Mouse (Mus musculus): ENCODE results near the gene Tead3.
"Not testable (repeated sequence)": the region's sequence is repeated elsewhere in the genome, so short reads cannot be mapped to it uniquely, and the experiment has no call there.

The Tead3 gene

GRCm38 (mm10) chr17:28330590-28330989, 20.0 kb downstream of the Tead3 start:
- not testable (repeated sequence) for DNase-seq (ENCODE audit: low spot score in 2 of 2)

GRCm38 (mm10) chr17:28330232-28330546, 20.4 kb downstream of the Tead3 start:
- no peak for DNase-seq (ENCODE audit: low spot score in 2 of 2)

GRCm38 (mm10) chr17:28329503-28330231, 20.9 kb downstream of the Tead3 start:
- DNase-seq (ENCODE audit: low spot score in 2 of 2): no peak

DNA sequence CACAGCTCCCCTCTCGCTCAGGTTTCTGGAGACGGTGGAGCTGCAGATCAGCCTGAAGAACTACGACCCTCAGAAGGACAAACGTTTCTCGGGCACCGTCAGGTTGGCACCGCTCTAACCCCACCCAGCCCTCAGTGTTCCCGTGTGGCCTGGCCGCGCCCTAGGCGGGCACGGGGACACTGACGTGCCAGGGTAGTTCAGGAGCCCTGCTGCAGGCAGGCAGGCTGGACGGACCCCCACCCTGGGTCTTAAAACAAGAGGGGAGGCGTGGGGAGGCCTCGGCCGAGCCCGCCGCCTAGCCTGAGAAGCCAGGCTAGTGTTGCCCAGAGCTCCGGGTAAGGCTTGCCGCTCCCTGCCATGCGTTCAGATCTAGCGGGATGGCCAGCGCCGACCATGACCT, 21.7 kb downstream of the Tead3 start:
- DNase-seq (ENCODE audit: low spot score in 2 of 2): no peak

DNA sequence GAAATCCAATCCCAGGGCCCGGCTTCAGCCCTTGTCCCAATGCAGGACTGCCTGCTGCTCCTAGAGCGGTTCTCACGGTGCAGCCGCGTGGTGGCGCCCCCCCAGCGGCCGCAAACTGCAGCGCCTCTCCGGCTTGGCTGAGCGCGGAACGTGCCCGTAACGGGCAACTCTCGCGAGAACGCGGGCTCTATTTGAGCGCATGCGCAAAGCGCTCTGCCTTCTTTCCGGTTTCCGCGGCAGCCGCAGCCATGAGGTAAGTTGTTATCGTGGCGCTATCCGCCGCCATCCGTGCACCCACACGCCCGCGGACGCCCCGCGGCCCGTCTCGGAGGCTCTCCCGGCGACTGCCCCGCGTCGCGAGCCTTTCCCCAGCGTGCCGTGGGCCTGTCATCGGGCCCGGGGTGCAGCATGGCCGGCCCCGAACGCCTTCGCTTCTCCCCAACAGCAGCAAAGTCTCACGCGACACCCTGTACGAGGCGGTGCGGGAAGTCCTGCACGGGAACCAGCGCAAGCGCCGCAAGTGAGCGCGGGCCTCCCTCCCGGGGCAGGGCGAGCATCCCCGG, 22.2 kb downstream of the Tead3 start, which contains the start of gene Rpl10a:
Gene Rpl10a (plus strand): TSS at position 106 of the 563 bp plus-strand sequence.
- DNase-seq (ENCODE audit: low spot score in 2 of 2): peak; percentile 98 to 100

DNA sequence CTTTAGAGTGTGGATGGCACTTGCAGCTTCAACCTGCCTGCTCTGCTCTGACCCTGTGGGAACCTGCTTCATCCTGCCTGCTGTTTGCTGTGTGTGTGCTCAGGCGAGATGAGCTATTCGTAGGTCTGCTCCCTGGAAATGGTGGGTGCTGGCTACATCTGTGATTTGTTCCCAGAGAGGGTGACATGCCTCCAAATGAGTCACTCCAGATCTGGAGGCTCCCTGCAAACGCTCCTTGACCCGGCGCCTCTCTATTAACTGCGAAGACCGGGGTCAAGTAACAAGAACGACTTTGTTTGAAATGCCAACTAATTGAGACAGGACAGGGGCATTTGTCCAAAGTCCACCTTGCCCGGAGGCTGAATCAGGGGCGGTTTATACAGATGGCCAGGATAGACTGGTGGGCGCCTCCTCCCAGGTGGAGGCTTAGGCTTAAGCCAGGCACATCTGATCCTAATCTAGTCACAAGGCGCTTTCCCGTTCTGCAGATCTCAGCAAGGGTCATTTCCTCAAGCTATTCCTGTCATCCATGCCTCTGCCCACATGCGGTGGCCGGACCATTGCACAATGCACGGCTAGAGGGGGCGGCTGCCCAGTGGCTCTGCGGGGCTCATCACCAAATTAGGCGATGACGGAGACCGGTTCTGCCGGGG, 22.8 kb downstream of the Tead3 start:
- no peak for DNase-seq (ENCODE audit: low spot score in 2 of 2)

DNA sequence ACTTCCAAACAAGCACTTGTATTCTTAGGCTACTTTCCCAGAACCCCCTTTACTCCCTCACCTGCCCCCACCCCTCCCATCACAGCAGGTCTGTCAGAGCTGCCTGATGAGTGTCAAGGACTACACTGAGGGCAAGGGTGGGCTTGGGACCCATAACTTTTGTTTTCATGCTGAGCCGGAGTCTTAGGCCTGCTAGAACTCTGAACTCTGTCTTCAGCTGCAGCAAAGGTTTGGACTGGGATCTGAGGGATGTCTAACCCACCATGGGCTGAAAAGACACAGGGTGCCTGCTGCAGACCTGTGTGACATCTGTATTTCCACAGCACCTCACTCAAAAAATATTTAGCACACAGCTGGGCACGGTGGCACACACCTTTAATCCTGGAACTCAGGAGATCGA, 23.7 kb downstream of the Tead3 start:
- DNase-seq (ENCODE audit: low spot score in 2 of 2): no peak

- no peak for DNase-seq (ENCODE audit: low spot score in 2 of 2)
Measured at GRCm38 (mm10) chr17:28325751-28326150, 24.9 kb downstream of the Tead3 start.

DNA sequence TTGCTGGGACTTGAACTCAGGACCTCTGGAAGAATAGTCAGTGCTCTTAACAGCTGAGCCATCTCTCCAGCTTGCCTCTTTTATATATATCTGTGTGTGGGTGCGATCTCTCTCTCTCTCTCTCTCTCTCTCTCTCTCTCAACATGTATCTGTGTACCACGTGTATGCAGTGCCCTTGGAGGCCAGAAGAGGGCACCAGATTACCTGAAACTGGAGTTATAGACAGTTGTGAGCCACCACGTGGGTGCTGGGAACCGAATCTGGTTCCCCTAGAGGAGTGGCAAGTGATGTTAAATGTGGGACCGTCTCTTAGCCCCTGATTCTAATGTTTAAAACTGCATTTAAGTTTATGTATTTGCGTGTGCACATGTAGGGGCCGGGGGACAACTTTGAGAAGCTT, 26.2 kb downstream of the Tead3 start:
- DNase-seq (ENCODE audit: low spot score in 2 of 2): not testable (repeated sequence)

- no peak for DNase-seq (ENCODE audit: low spot score in 2 of 2)
Measured at GRCm38 (mm10) chr17:28323786-28324185, 26.8 kb downstream of the Tead3 start.

DNA sequence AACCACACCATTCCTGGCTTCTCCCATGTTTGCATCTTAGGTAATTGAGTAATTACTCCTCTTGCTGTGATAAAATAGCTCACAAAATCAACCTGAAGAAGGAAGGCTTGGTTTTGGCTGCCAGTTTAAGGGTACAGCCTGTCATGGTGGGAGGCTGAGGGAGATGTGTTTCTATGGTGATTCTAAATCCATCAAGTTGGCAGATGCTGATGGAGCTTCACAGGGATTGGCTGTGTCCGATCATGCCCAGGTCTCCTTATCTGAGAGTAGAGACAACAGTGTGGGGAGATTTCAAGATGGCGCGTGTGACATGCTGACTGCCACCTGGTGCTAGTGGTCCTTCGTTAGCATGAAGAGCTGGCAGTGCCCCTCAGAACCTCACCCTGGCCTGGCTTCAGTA, 28.9 kb downstream of the Tead3 start:
- DNase-seq (ENCODE audit: low spot score in 2 of 2): no peak

- no peak for DNase-seq (ENCODE audit: low spot score in 2 of 2)
Measured at GRCm38 (mm10) chr17:28317725-28318124, 32.9 kb downstream of the Tead3 start.

- no peak for DNase-seq (ENCODE audit: low spot score in 2 of 2)
Measured at GRCm38 (mm10) chr17:28317091-28317490, 33.5 kb downstream of the Tead3 start.

- no peak for DNase-seq (ENCODE audit: low spot score in 2 of 2)
Measured at GRCm38 (mm10) chr17:28316476-28316875, 34.1 kb downstream of the Tead3 start.

- DNase-seq (ENCODE audit: low spot score in 2 of 2): no peak
Measured at GRCm38 (mm10) chr17:28315611-28316160, 34.9 kb downstream of the Tead3 start.

DNA sequence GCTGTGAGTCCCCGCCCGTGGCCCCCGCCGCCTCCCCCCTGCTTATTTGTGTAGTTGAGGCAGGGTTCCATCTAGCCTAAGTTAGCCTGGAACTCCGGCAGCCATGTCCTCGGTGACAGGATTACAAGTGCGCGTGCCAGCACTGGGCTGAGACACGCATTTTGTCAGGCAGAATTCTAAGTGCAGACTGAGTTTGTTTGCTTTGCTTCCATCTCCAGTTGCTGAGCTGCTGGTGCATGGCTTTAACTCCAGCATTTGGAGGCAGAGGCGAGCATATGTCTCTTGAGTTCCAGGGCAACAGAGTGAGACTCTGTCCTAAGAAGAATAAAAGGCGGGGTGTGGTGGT, 36.8 kb downstream of the Tead3 start:
- no peak for DNase-seq (ENCODE audit: low spot score in 2 of 2)

DNA sequence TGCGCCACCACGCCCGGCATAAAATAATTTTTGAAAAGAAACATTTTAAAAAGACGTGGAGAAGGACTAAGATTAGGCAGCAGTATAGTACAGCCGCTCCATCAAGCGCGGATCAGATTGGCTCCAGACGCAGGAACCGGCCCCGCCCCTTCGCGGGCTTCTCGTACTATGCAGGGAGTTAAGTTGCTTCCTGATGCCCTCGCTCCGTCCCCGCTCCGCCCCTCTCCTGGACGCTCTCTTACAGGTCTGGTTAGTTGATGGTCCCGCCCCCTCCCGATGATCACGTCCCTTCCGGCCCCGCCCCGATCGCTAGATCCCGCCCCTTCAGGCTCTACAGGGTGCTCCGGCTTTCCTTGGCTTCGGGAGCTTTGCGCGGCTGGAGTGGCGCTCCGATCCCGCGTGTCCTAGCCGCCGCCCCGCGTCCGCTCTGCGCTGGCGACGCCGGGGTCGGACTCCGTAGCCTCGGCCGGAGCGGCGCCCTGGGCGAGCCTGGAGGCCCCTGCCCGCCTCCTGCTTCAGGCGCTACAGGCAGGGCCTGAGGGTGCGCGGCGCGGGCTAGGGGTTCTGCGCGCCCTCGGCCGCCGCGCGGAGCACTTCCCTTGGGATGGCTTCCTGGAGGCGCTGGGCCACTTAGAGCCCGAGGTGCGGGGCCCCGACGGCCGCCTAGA, 37.3 kb downstream of the Tead3 start, which contains the start of gene Fance:
Gene Fance (plus strand): TSS at position 308 of the 668 bp plus-strand sequence.
- peak; percentile 97 for DNase-seq (ENCODE audit: low spot score in 2 of 2)

DNA sequence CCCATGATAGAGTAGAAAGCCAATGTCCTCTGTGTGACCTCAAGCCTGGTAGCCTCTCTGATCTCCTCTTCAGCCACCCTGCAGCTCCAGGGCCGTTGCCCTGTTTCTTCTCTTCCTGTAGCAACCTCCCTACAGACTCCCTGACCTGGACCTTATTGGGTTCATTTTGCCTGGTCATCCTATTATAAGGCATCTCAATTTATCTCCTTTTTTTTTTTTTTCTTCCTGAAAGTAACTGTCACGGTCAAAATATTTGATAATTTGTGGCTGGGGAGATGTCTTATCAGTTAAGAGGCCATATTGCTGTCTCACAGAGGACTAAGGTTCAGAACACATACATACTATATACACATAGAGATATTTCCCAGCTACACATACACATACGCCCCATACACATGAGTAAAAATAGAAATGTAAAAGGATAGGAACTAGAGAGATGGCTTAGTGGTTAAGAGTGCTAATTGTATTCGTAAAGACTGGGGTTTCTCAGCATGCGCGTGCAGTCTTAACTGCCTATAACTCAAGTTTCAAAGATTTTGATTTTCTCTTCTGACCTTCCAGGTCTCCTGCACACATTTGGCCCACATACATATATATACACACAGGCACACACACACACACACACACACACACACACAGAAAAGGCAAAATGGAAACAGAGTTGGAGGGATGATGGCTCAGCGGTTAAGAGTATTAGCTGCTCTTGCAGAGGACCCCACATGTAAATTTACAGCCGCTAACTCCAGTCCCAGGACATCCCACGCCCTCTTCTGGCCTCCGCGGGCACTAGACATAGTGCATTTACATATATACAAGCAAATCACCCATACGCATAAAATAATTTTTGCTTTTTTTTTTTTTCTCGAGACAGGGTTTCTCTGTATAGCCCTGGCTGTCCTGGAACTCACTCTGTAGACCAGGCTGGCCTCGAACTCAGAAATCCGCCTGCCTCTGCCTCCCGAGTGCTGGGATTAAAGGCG, 38.1 kb downstream of the Tead3 start:
- DNase-seq (ENCODE audit: low spot score in 2 of 2): peak in 1 of 2 experiments; percentile 57

- DNase-seq (ENCODE audit: low spot score in 2 of 2): no peak
Measured at GRCm38 (mm10) chr17:28311366-28312132, 39.1 kb downstream of the Tead3 start.

GRCm38 (mm10) chr17:28310831-28311230, 39.8 kb downstream of the Tead3 start:
- no peak for DNase-seq (ENCODE audit: low spot score in 2 of 2)

Data from spleen, postnatal 4 days (tissue).